In the genomic region with DNA sequence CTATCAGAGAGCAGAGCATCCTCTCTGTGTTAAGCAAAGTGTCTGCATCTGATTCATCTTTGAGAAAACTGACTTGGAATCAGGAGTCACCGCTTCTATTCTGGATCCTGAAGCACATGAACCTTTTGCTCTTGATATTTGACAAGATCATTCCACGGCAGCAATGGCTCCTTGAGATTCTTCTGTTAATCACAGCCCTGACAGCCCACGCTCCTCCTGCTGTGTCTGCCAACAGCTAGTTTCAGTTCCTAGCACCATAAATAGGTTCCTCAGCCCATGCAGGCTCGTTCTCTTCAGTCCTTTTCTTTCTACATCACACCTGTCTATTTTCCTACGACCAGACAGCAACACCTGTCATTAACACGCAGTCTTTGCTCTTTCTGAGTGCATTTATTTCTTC, we compare ENCODE assay signal across 14 mouse cellular contexts.
DNase-seq lines count a peak whose midpoint lies in the region; ATAC-seq lines count a peak whose summit lies in the region.
"Had no signal": no experiment of that assay in that cellular context is flagged by ENCODE, and none has a peak within 500 bp of the region (broad histone marks: within the 10 kb centered on the region; RNA-seq: fewer than 3 reads in every experiment).

No protein-coding gene starts in this region.

- H3K36me3 ChIP-seq in forebrain, embryonic 14.5 days (ENCODE audit: control insufficient read depth, insufficient read depth, low read length): no peaks in the 10 kb centered on the region
- H3K36me3 ChIP-seq in forebrain, embryonic 16.5 days (ENCODE audit: control insufficient read depth, insufficient read depth): no peaks in the 10 kb centered on the region
- H3K36me3 ChIP-seq: neural tube, embryonic 13.5 days had no signal

- no peak overlapping the region for H3K27ac ChIP-seq in forebrain, embryonic 14.5 days (ENCODE audit: low read depth, low read length)
- H3K27ac ChIP-seq in forebrain, embryonic 16.5 days (ENCODE audit: low read length): no peak overlapping the region
- H3K27ac ChIP-seq: neural tube, embryonic 13.5 days had no signal

- H3K4me1 ChIP-seq in forebrain, embryonic 14.5 days (ENCODE audit: control insufficient read depth, insufficient read depth, low read length): no peaks in the 10 kb centered on the region
- H3K4me1 ChIP-seq in forebrain, embryonic 16.5 days (replicated peaks; ENCODE audit: control insufficient read depth, insufficient read depth, low read length): no peaks in the 10 kb centered on the region
- H3K4me1 ChIP-seq: neural tube, embryonic 13.5 days had no signal

- 61% methylated on average over 6 of the region's 6 CpGs for WGBS in forebrain, embryonic 14.5 days
- 52% methylated on average over 6 of the region's 6 CpGs for WGBS in forebrain, embryonic 16.5 days

- no peak for ATAC-seq in forebrain, embryonic 14.5 days
- ATAC-seq in forebrain, embryonic 16.5 days: no peak

- H3K27me3 ChIP-seq in forebrain, embryonic 14.5 days (replicated peaks; ENCODE audit: control insufficient read depth, insufficient read depth, low read length): no peaks in the 10 kb centered on the region
- no peaks in the 10 kb centered on the region for H3K27me3 ChIP-seq in forebrain, embryonic 16.5 days (replicated peaks; ENCODE audit: control insufficient read depth, insufficient read depth, low read length)
- H3K27me3 ChIP-seq: neural tube, embryonic 13.5 days had no signal

- DNase-seq in forebrain, embryonic 14.5 days (ENCODE audit: low spot score): peak; percentile 2
- DNase-seq in frontal cortex, postnatal 10 days (ENCODE audit: low spot score in 2 of 2): peak; percentile 15 to 29
- peak; percentile 44 to 46 for DNase-seq in layer of hippocampus, postnatal 36 days
- peak; percentile 76 to 77 for DNase-seq in right cerebral cortex, adult 2 months (ENCODE audit: low spot score in 2 of 2)
- no peak for DNase-seq in kidney, adult 11 months
- no peak for DNase-seq in embryo, embryonic 10 days (ENCODE audit: low spot score)
- no peak for DNase-seq in cerebellum, adult 11 months
- DNase-seq: adrenal gland, adult 2 months; cerebellum, postnatal 14 days; heart, adult 18-20 months had no signal

- no peaks in the 10 kb centered on the region for H3K9me3 ChIP-seq in forebrain, embryonic 14.5 days (replicated peaks; ENCODE audit: control insufficient read depth, low read length)
- H3K9me3 ChIP-seq in forebrain, embryonic 16.5 days (ENCODE audit: control insufficient read depth, low read length): no peaks in the 10 kb centered on the region
- H3K9me3 ChIP-seq: neural tube, embryonic 13.5 days had no signal

- no peak overlapping the region for H3K4me2 ChIP-seq in forebrain, embryonic 14.5 days (ENCODE audit: low read length)
- H3K4me2 ChIP-seq in forebrain, embryonic 16.5 days (ENCODE audit: low read length): no peak overlapping the region
- H3K4me2 ChIP-seq: liver, embryonic 11.5 days; neural tube, embryonic 13.5 days had no signal

- no peak overlapping the region for H3K4me3 ChIP-seq in forebrain, embryonic 14.5 days (ENCODE audit: low read depth, low read length)
- no peak overlapping the region for H3K4me3 ChIP-seq in forebrain, embryonic 16.5 days (replicated peaks; ENCODE audit: low read length)
- H3K4me3 ChIP-seq: erythroblast, embryonic 14.5 days; neural tube, embryonic 13.5 days had no signal

- no peak overlapping the region for H3K9ac ChIP-seq in forebrain, embryonic 14.5 days (ENCODE audit: low read length)
- H3K9ac ChIP-seq in forebrain, embryonic 16.5 days (replicated peaks; ENCODE audit: low read depth, low read length): no peak overlapping the region
- H3K9ac ChIP-seq: neural tube, embryonic 13.5 days had no signal

Comparison
In these comparisons a context has a peak if more than half of its experiments do, and no peak if none do; other contexts are left out.
1. DNase-seq: peak in forebrain, embryonic 14.5 days (single experiment), frontal cortex, postnatal 10 days (2 of 2), layer of hippocampus, postnatal 36 days (2 of 2) and right cerebral cortex, adult 2 months (2 of 2); none in kidney, adult 11 months (single experiment), embryo, embryonic 10 days (single experiment) and cerebellum, adult 11 months (single experiment).